Mouse (Mus musculus) urinary bladder, postnatal 36 days (tissue): ENCODE data around the gene Eng.
A peak's percentile ranks its signal among the peaks of the same experiment; 100 is the strongest.

Experiments used
- DNase-seq, 2 experiments: peaks; one replicate each; pipeline ENCODE4 v3.0.0; 2022; ENCODE audit warnings: low spot score in 2 of 2, mixed read lengths in 1 of 2

Eng gene

DNA sequence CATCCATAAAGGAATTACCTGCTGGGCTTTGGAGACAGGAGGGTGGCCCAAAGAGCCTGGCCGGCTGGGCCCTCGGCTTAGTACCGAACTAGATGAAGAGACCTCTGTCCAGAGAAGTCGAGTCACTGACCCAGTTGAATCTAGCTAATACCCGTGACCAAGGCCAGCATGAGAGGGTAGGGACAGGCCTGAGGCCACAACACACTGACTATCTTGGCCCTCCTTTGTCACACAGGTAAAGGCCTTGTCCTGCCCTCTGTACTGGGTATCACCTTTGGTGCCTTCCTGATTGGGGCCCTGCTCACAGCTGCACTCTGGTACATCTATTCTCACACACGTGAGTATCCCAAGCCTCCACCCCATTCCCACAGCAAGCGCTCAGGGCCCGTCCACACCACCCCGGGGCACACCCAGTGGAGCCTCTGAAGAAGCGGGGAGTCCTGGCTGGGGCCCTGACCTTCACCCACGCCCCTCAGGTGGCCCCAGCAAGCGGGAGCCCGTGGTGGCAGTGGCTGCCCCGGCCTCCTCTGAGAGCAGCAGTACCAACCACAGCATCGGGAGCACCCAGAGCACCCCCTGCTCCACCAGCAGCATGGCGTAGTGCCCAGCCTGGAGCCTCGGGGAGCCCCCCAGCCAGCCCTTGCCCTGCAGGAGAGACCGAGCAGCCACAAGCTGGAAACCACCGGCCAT is 34.7 kb downstream of the Eng start:
- DNase-seq, result no peak

DNA sequence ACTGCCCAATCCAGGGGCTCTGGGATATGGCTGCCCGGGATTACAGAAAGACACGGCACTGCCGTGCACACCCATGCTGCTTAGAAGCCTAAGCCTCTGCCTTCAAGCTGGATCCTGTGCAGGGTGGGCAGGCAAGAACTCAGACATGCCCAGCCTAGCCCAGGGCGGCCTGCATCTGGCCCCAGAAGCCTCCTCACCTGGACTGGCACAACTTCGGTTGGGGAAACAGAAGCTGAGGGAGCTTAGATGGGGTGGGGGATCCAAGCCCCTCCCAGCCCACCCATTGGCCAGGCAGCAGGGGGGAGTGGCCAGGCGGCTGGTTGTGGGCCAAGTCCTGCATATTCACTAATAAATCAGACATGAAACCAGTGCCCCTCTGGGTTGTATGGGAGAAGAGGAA is 35.4 kb downstream of the Eng start:
- DNase-seq, result peak; percentile 43 to 48

DNA sequence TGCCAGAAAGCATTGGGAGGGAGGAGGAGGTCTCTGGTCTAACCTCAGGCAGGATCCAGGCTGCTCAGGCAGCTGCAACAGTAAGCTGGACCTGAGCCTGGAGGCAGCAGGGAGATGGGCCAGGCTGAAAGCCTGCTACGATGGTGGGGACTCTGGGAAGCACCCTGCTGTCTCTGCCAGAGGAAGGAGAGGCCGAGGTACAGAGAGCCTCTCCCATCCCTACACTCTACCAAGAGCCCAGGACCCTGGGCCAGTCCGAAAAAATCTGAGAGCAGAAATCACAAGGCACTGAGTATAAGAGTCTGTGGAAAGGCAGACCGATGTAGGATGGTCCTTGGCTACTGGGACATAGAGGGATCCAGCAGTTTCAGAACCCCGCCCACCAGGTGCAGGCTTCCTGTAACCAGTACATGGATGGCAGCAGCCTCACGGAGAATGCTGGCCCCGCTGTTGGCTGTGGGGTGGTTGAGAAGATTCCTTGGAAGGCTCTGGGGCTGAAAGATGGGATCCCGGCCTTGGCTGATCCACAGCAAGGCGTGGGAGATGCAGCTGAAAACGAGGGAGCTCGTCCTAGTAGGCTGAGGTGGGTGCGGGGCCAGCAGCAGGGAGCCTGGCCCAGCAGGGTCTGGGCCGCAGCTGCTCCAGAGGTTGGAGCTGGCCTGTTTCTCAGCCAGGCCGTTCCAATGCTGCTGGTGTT is 36.5 kb downstream of the Eng start:
- no peak for DNase-seq

DNA sequence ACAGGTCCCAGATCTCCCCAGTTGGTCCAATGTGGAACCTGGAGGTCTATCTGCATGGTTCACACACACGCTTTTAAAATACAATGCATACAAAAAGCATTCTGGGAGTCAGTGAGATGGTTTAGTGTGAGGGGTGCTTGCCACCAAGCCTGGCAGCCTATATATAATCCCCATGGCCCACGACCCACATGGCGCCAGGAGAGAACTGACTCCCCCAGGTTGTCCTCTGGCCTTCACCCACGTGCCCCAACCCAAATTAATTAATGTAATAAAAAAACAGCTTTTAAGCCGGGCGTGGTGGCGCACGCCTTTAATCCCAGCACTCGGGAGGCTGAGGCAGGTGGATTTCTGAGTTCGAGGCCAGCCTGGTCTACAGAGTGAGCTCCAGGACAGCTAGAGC is 37.3 kb downstream of the Eng start:
- no peak for DNase-seq

DNA sequence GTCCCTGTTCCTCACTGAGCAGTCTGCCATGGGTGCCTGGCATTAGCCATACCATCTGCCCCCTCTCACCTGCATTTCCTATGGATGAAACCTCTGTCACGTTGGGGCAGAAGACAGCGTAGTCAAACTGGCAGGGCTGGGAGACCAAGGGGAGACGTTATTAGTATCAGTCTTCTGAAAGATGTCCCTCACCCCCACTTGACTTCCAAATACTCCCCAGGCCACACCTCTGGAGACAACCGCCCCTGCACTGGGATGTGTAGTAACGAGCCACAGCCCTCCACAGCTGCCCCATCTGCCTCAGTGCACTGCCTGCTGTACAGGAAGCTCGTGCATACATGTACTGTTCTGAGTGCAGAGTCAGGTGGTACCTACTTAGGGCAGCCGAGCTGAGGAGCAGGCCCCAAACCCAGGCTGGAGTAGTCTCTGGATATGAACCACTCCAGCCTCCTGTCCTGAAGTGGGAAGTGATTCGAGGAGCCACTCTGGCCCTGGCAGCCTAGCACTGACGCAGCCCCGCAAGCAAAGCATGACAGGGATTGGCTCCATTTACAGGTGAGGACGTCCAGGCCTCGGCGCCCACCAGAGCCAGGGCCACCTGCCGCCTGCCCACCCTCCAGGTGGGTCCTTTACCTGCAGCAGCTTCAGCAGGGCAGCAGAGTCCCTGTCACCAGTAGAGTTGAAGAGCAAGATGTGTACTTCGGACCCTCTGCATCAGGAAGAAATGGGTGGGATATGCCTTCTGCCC is 38.5 kb downstream of the Eng start:
- no peak for DNase-seq

DNA sequence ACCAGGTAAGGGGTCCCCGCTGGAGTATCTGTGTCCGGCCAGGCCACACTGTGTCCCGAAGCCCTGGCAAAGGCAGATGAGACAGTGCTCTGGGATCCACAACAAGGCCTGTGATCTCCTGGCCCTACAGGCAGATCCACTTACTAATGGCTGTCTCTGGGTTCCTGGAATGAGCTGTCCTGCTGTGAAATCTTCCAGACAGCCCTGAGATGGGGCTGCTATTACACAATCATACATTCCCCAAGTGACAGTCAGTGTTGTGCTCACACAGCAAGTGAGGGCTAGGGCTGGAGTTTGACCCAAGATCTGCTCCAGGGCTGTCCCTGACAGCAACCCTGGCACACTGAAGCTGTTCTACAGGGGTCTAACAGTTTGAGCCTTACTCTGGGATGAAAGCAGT is 39.4 kb downstream of the Eng start:
- DNase-seq, result no peak

DNA sequence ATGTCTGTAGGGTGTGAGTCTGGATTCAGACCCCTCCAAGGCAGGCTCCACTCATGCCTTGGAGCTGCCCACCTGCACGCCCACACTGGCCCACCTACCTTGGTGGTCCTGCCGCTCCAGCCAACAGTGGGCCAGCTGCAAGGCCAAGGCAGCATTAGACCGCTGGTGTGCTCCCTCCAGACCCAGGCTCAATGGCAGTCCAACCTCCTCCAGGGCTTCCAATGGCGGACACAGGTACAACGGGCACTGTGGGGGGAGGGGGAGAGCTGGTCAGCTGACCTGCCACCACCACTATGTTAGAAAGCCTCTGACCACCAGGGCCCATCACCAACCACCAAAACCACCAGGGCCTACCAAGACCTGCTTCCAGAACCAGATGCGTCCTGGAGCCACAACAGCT is 40.2 kb downstream of the Eng start:
- DNase-seq, result no peak

DNA sequence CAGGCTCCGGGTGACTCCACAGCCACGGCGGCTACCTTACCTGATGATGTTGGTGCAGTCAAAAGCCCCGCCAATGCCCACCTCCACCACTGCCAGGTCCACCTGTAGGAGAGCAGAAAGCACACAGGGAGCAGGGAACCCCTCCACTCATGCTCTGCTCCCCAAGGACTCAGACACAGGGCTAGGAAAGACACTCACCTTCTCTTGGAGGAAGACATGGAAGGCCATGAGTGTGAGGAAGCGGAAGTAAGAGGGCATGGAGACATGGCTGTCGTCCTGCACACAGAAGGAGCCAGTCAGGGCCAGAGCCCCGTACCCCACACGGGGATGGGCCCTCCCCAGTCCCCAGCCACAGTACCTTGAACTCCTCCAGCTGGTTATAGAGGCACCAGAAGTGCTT is 41.2 kb downstream of the Eng start:
- DNase-seq, result no peak

DNA sequence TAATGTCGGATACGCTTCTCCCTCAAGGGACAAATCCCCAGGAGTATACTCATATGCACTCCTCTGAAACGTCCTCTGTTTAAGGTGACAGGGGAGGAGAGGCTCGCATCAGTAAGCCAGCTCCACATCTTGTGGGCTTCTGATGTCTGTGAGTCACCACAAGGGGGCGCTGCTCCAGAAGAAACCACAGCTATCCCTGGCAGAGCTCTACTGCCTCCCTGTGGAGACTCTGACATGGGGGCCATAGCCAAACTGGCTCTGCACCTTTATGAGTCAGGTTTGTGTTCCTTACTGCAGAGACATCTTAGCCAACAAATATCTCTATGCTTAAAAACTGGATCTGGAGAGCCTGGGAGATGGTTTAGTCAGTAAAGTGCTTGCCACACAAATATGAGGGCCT is 43.0 kb downstream of the Eng start:
- peak; percentile 85 to 90 for DNase-seq

DNA sequence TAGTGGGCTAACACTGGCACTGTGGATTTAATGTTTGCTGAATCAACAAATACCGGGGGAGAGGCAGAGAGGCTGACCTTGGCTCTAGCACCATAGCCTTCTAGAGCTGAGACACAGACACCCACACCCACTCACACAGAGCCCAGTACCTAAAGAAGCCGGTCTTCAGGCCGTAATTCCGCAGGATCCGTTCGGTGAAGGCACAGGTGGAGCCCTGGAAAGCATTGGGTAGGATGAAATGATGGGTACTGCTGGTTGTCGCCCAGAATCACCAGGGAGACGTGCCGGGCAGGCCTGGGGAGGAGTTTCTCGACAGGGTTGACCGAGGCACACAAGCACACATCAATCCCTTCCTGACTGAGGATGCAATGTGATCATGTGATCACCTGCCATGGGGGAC is 44.6 kb downstream of the Eng start:
- DNase-seq, result no peak

DNA sequence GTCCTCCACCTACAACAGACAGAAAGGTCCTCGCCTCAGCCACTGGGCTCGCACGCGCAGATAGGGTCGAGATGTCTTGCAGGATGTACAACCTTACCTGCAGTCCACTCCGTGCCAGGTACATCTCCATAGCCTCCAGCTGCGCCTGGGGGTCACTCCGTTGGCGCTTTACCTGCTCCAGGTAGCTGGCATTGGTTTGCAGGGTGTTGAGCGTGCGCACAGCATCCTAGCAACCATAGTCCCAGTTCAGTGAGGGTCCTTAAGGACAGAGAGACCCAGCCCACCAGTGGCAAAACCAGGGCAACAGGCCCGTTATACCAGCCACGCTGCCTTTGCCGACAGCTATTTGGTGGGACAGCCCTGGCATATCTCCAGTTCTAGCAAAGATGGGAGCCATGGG is 46.1 kb downstream of the Eng start:
- no peak for DNase-seq

DNA sequence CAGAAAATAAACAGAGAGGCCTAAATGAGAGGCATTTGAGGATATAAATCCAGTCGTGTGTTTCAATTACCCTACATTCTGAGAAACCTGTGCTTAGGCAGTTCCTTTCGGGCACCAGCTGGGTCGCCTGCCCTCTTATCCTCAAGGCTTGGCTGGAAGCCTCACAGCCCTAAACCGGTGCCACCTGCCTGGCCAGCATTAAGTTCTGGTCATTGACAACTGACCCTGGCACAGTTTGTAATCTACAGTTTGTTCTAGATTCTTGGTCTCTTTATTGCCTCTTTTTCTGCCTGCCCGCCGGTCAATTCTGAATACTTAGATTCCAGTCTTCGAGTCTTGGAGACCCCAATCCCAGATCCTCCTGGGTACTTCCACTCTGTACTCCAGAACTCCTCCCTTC is 46.9 kb downstream of the Eng start:
- DNase-seq, result no peak

DNA sequence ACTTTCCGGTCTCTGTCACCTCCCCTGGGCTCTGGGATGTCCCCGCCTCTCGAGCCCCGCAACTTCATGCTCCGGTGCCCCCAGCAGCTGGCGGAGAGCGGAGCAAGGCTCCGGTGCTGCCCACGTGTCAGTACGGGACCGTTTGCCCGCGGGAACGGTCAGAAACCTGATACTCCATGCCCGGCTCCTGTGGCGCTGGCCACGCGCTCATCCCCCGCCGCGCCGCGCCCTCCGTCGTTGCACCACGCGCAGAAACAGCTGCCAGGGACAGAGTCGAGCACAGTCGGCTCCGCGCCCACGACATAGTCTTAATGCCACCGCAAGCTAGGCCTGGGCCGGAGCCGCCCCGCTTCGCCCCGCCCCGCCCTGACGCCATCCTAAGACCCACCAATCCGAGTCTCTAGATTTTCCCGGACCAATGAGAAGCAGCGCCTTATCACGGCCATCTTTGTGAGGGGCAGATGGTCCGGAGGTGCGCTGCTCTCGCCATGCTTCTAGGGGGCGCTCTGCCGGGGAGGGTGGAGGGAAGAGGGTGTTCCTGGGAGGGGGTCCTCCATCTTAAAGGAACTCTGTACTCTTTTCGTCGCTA is 47.5 kb downstream of the Eng start:
- peak; percentile 87 to 94 for DNase-seq

DNA sequence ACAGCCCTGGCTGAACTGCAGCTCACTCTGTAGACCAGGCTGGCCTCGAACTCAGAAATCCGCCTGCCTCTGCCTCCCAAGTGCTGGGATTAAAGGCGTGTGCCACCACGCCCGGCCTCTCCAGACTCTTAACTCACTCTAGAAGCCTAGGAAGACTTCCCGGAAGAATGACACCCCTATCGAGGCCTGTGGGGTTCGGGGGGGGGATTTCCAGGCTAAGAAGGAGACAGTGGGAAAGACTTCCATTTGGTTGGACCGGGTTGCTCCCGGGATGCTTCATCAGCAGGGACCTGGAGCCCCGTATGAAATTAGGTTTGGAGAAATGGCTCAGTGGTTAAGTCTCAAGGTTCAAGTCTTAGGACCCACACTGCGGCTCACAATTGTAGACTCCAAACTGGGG is 48.3 kb downstream of the Eng start:
- DNase-seq, result no peak

DNA sequence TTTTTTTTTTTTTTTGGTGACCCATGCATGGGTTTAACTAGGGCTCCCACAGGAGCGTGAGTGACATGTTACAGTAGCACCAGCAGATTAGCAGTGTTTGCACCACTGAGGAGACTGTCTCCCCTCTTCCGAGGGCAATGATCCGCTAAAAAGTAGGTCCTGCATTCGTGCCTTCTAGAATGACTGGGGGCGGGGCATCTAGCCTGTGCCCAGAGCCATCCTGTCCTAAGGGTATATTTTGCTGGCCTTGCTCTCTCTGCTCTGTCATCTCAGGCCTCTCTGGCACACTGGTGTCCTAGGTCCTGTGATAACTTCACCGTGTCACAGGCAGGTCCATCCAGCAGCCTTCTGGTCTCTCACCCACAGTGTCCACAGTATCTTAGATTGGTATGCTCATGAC is 53.3 kb downstream of the Eng start:
- no peak for DNase-seq

DNA sequence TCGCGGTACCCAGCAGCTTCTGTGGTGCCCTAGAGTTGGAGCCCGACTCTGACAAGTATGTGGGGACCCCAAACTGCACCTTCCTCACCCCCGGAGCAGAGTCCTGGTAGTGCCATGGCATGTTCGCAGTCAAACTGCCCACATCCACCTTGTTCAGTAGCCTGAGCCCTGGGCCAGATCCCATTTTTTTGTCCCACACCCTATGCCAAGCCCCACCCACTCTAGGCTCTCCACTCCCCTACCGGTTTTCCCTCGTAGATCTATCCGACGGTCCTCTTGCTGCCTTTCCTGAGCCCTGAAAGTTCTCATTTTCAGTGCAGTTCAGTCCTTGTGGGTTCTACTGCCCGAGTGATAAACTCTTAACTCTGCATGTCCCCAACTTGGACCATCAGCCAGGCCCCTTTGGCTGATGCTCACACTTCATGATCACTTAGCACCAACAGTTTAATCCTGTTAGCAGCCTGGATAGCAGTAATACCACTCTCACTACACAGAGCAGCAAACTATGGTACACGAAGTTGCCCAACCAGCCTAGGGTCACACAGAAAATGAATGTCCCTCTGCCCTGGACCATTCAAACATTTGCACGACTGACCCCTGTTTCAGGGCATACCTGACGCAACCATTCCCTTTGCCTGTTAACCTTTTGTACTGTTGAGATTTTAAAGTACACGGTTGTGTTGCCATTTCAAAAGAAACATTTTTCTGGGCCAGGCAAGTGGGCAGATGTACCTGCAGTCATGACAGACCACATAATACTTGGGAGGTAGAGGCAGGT is 54.8 kb downstream of the Eng start:
- DNase-seq, result no peak

DNA sequence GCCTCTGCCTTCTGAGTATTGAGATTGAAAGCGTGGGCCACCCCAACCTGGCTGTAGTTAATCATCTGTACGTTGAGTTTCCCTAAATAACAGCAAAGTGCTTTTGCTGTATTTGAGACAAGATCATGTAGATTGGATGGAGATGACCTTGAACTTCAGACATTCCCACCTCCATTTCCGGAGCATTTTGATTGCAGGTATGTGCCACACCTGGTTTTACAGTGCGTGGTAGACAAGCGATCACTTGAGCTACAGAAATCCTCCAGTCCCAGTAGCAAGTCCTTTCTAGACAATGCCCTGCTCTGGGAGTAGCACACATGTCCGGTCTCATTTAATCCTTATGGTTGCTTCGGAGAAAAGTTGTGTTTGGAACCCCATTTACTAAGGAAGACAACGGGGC is 56.7 kb downstream of the Eng start:
- DNase-seq, result no peak

DNA sequence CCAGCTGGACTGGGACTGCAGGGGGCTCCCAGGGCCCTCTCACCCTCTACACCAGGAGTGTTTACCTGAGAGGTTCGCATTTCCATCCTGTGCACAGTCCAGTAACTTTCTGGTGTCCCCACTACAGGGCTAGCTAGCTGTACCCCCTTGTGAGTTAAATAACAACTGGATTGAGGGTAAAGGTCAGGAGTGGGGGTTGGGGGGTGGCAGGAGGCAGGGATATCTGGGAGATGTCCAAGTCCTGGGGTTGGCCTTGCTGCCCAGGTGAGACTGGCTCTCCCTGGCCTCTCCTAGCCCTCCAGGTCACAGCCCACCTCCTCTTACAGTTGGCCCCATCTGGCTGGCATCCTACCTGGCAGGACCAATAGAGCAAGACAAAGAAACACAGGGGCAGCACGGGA is 57.6 kb downstream of the Eng start, which contains the start of gene Fpgs:
Fpgs (minus strand) TSS at position 125 of the 401 bp plus-strand sequence.
- no peak for DNase-seq

DNA sequence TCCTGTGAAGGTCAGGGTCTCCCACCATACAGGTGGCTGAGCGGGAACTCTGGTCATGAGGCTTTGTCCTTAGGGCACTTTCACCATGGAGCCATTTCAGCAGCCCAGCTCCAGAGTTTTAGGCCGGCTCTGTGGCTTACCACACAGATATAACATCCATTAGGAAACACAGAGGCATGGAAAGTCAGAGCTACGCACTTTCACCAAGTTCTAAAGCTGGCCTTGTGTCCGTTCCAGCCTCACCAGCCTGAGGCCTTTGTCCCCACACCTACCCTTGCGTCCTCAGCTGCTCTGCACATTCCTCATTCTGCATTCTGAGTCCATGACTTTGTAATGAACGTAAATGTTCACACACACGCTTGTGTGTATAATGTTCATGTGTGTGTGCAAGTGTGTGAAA is 58.6 kb downstream of the Eng start:
- DNase-seq, result no peak

DNA sequence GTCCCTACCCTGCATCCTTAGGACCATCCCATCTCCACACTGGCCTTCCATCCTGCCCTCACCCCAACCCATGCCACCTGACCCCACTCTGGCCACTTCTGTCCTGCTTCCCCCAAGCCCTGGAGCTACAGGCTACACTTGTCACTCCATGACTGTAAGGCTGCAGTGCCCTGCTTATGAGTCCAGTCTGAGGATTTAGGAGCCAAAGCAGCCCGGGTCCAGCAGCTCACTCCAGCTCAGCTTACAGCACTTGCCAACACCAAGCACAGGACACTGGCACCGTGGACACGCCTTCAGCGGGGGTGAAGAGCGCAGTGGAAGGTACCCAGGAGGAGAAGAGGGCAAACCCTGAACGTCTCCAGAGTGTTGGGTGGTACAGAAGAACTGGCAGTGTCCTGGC is 60.6 kb downstream of the Eng start:
- no peak for DNase-seq

DNA sequence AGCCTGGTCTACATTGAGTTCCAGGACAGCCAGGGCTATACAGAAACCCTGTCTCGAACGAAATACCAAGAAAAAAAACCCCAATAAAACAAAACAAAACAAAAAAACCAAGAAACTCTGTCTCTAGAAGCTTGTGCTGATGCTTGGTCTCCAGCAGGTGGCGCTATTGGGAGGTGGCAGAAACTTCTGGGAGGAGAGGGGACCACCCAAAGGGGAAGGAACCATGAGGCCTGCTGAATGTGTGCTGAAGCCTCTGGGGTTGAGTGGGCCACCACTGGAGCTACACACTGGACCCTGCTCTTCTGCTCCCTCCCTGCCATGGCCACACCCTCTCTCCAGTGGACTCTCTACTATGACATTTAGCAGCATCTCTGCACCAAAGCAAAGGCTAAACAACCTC is 62.2 kb downstream of the Eng start:
- DNase-seq, result no peak
